Mouse (Mus musculus) bone marrow macrophage, adult 2 months (primary cell): ENCODE data around the gene Scgn.

Source experiments
- CTCF ChIP-seq: IDR thresholded peaks from 2 replicates; pipeline ENCODE4 v1.5.1; 2012; ENCODE audit warnings: low read depth, mild to moderate bottlenecking, low read length, moderate library complexity
- POLR2A ChIP-seq: IDR thresholded peaks from 2 replicates; pipeline ENCODE4 v1.6.1; 2012; ENCODE audit warnings: mild to moderate bottlenecking, low read depth, low read length, borderline replicate concordance

DNA sequence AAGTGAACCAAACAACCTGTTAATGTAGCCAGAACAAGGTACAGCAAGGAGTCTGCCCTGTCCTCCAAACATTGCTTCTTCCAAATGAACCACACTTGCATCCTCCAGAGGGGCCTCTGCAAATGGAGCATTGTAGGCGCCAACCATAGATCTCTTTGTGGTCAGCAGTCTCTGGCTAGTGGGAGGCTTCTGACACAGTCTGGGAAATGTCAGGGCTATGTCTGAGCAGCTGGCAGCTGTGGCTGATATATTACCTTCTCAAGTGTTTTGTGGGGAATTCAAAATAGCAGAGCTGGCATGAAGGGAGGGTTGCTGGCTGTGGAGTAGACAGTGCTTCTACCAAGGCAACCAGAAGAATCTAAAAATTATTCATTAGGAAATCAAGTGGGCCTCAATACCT lies 74.9 kb downstream of the Scgn start:
- TF ChIP-seq CTCF, result no peak
- TF ChIP-seq POLR2A, result no peak
